Mouse (Mus musculus): ENCODE measurements around the gene Lmcd1.

DNA sequence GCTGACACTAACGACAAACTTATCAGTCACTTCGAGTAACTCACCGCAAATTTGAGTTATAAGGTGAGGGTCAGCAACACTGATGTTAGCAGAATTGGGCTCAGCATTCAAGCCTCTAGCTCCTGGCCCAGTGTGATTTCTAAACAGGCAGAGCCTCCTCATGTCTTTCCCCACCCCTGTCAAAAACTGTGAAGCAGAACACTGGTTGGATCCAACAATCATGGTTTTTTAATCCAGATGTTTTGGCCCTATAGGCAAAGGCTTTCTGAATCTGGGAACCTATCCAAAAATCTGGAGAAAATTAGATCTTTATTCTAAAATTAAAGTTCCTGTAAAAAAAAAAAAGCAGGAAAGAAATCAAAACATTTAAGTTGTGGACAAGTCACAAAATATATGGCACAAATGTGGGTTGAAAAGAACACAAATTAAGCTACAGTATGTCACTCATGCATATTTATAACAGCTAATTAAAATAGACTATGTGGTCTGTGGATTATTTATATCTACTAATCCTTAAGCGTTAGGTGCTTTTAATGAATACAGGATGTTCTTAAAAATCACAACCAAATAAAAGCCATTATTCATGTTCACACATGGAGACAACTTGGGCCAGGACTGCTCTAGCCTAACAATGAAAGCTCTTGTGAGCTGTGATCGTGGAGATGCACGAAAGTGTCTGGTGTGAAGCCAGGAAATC lies 5.7 kb upstream of the Lmcd1 start:
- TF ChIP-seq CTCF (IDR thresholded peaks at IDR 0.05), result no peak
- TF ChIP-seq POLR2A (IDR thresholded peaks at IDR 0.05; ENCODE audit: insufficient read depth, low read depth, low read length), result no peak

Measured in heart, adult 2 months (tissue).